Mouse (Mus musculus) frontal cortex, postnatal 36 days (tissue): ENCODE measurements around the gene Cox6b2.
A peak's percentile ranks its signal among the peaks of the same experiment; 100 is the strongest.

Source experiments
- DNase-seq, 2 experiments: peaks; one replicate each; pipeline ENCODE4 v3.0.0; 2022; ENCODE audit warnings: low spot score in 2 of 2

Cox6b2 gene

GRCm38 (mm10) chr7:4764946-4765710 is 12.2 kb upstream of the Cox6b2 start:
- no peak for DNase-seq

- DNase-seq, result no peak
These were observed 6.8 kb upstream of the Cox6b2 start for GRCm38 (mm10) chr7:4759670-4760069.

GRCm38 (mm10) chr7:4751971-4752820 is 698 bp downstream of the Cox6b2 start:
- DNase-seq, result no peak

GRCm38 (mm10) chr7:4749169-4749568 is 3.7 kb downstream of the Cox6b2 start:
- no peak for DNase-seq

- DNase-seq, result no peak
These were observed 4.6 kb downstream of the Cox6b2 start for GRCm38 (mm10) chr7:4748321-4748720.

- no peak for DNase-seq
These were observed 5.6 kb downstream of the Cox6b2 start for GRCm38 (mm10) chr7:4747156-4747899.

GRCm38 (mm10) chr7:4746326-4746980 is 6.4 kb downstream of the Cox6b2 start:
- DNase-seq, result no peak

- DNase-seq, result no peak
These were observed 8.0 kb downstream of the Cox6b2 start for GRCm38 (mm10) chr7:4744886-4745285.

GRCm38 (mm10) chr7:4743354-4743753 is 9.5 kb downstream of the Cox6b2 start:
- DNase-seq, result no peak

GRCm38 (mm10) chr7:4742482-4742819 is 10.4 kb downstream of the Cox6b2 start:
- no peak for DNase-seq

- DNase-seq, result no peak
These were observed 11.0 kb downstream of the Cox6b2 start for GRCm38 (mm10) chr7:4741672-4742481.

- DNase-seq, result peak in 1 of 2 experiments; percentile 26
These were observed 11.7 kb downstream of the Cox6b2 start for GRCm38 (mm10) chr7:4741151-4741550.

- DNase-seq, result peak in 1 of 2 experiments; percentile 45
These were observed 12.6 kb downstream of the Cox6b2 start for GRCm38 (mm10) chr7:4740309-4740727.

GRCm38 (mm10) chr7:4739544-4740275 is 13.2 kb downstream of the Cox6b2 start, which contains the start of gene Kmt5c:
Kmt5c (plus strand) TSS chr7:4740115.
- peak; percentile 98 to 99 for DNase-seq

GRCm38 (mm10) chr7:4739041-4739543 is 13.8 kb downstream of the Cox6b2 start:
- DNase-seq, result no peak

GRCm38 (mm10) chr7:4732968-4733392 is 19.9 kb downstream of the Cox6b2 start:
- DNase-seq, result no peak

- DNase-seq, result no peak
These were observed 21.8 kb downstream of the Cox6b2 start for GRCm38 (mm10) chr7:4731090-4731489.

GRCm38 (mm10) chr7:4725169-4725568 is 27.7 kb downstream of the Cox6b2 start, which contains the start of gene Tmem150b:
Tmem150b (minus strand) TSS chr7:4725249.
- DNase-seq, result no peak

- no peak for DNase-seq
These were observed 28.5 kb downstream of the Cox6b2 start for GRCm38 (mm10) chr7:4724359-4724758.

- DNase-seq, result peak; percentile 26 to 57
These were observed 29.4 kb downstream of the Cox6b2 start for GRCm38 (mm10) chr7:4723508-4723907.
